Mouse (Mus musculus): ENCODE results near the gene Bcl11b. TPM values are rescaled to one million over a fixed set of nuclear protein-coding genes. Genes with fewer than 3 reads are reported as not detected.

Bcl11b gene
- polyA plus RNA-seq, 1 experiment from 2014 or later: 3.5 TPM

- peak overlapping the region; percentile 38; the same call in 1 of the 2 replicates for H3K4me2 ChIP-seq (replicated peaks; ENCODE audit: low read depth, low read length)
- H3K4me1 ChIP-seq (ENCODE audit: control insufficient read depth, insufficient read depth, low read length): peaks cover 67% of the 10 kb centered on the region
- H3K9ac ChIP-seq (ENCODE audit: low read depth, low read length): no peak overlapping the region
- H3K36me3 ChIP-seq (ENCODE audit: control insufficient read depth, insufficient read depth, low read length): no peaks in the 10 kb centered on the region
- H3K4me3 ChIP-seq (ENCODE audit: low read length): peak overlapping the region; percentile 22; the same call in 1 of the 2 replicates
- ATAC-seq (ENCODE audit: low FRiP score, low TSS enrichment): no peak
- H3K27me3 ChIP-seq (ENCODE audit: control insufficient read depth, insufficient read depth, low read length): no peaks in the 10 kb centered on the region
- WGBS: 24% methylated on average over 8 of the region's 8 CpGs
- no peaks in the 10 kb centered on the region for H3K9me3 ChIP-seq (ENCODE audit: control insufficient read depth, low read length)
- H3K27ac ChIP-seq (ENCODE audit: low read depth, low read length): no peak overlapping the region
Measured at GRCm38 (mm10) chr12:107977086-107977485, 26.3 kb downstream of the Bcl11b start.

- no peaks in the 10 kb centered on the region for H3K27me3 ChIP-seq (ENCODE audit: control insufficient read depth, insufficient read depth, low read length)
- H3K4me3 ChIP-seq (ENCODE audit: low read length): peak overlapping the region; percentile 22
- WGBS: 11% methylated on average over 22 of the region's 22 CpGs
- peak overlapping the region; percentile 43 for H3K4me2 ChIP-seq (replicated peaks; ENCODE audit: low read depth, low read length)
- ATAC-seq (ENCODE audit: low FRiP score, low TSS enrichment): no peak
- peaks cover 64% of the 10 kb centered on the region for H3K4me1 ChIP-seq (ENCODE audit: control insufficient read depth, insufficient read depth, low read length)
- no peak overlapping the region for H3K27ac ChIP-seq (ENCODE audit: low read depth, low read length)
- no peaks in the 10 kb centered on the region for H3K36me3 ChIP-seq (ENCODE audit: control insufficient read depth, insufficient read depth, low read length)
- H3K9ac ChIP-seq (ENCODE audit: low read depth, low read length): peak overlapping the region; percentile 14; the same call in 1 of the 2 replicates
- H3K9me3 ChIP-seq (ENCODE audit: control insufficient read depth, low read length): no peaks in the 10 kb centered on the region
Measured at GRCm38 (mm10) chr12:107976571-107977001, 26.8 kb downstream of the Bcl11b start.

GRCm38 (mm10) chr12:107975897-107976570 lies 27.4 kb downstream of the Bcl11b start:
- Histone ChIP-seq H3K27me3 (ENCODE audit: control insufficient read depth, insufficient read depth, low read length) (no peaks in the 10 kb centered on the region), H3K9me3 (ENCODE audit: control insufficient read depth, low read length) (no peaks in the 10 kb centered on the region), H3K9ac (ENCODE audit: low read depth, low read length) (peak overlapping the region; percentile 14; the same call in 1 of the 2 replicates), H3K4me1 (ENCODE audit: control insufficient read depth, insufficient read depth, low read length) (peaks cover 58% of the 10 kb centered on the region), H3K4me2 (replicated peaks; ENCODE audit: low read depth, low read length) (peak overlapping the region; percentile 43), H3K36me3 (ENCODE audit: control insufficient read depth, insufficient read depth, low read length) (no peaks in the 10 kb centered on the region), H3K27ac (ENCODE audit: low read depth, low read length) (no peak overlapping the region), H3K4me3 (ENCODE audit: low read length) (peak overlapping the region; percentile 22)
- 11% methylated on average over 14 of the region's 14 CpGs for WGBS
- no peak for ATAC-seq (ENCODE audit: low FRiP score, low TSS enrichment)

GRCm38 (mm10) chr12:107975479-107975896 lies 27.9 kb downstream of the Bcl11b start:
- no peak for ATAC-seq (ENCODE audit: low FRiP score, low TSS enrichment)
- no peak overlapping the region for H3K4me3 ChIP-seq (ENCODE audit: low read length)
- no peak overlapping the region for H3K9ac ChIP-seq (ENCODE audit: low read depth, low read length)
- no peak overlapping the region for H3K27ac ChIP-seq (ENCODE audit: low read depth, low read length)
- H3K4me1 ChIP-seq (ENCODE audit: control insufficient read depth, insufficient read depth, low read length): peaks cover 53% of the 10 kb centered on the region
- H3K9me3 ChIP-seq (ENCODE audit: control insufficient read depth, low read length): no peaks in the 10 kb centered on the region
- H3K4me2 ChIP-seq (replicated peaks; ENCODE audit: low read depth, low read length): no peak overlapping the region
- WGBS: 73% methylated on average over 10 of the region's 10 CpGs
- H3K36me3 ChIP-seq (ENCODE audit: control insufficient read depth, insufficient read depth, low read length): no peaks in the 10 kb centered on the region
- no peaks in the 10 kb centered on the region for H3K27me3 ChIP-seq (ENCODE audit: control insufficient read depth, insufficient read depth, low read length)

- ATAC-seq (ENCODE audit: low FRiP score, low TSS enrichment): no peak
- peaks cover 47% of the 10 kb centered on the region for H3K4me1 ChIP-seq (ENCODE audit: control insufficient read depth, insufficient read depth, low read length)
- no peak overlapping the region for H3K27ac ChIP-seq (ENCODE audit: low read depth, low read length)
- H3K9me3 ChIP-seq (ENCODE audit: control insufficient read depth, low read length): 0 out of 2 replicates have a peak, but pooled peaks cover 3% of the 10 kb centered on the region
- H3K27me3 ChIP-seq (ENCODE audit: control insufficient read depth, insufficient read depth, low read length): no peaks in the 10 kb centered on the region
- H3K9ac ChIP-seq (ENCODE audit: low read depth, low read length): no peak overlapping the region
- no peak overlapping the region for H3K4me2 ChIP-seq (replicated peaks; ENCODE audit: low read depth, low read length)
- 85% methylated on average over 11 of the region's 11 CpGs for WGBS
- H3K4me3 ChIP-seq (ENCODE audit: low read length): no peak overlapping the region
- H3K36me3 ChIP-seq (ENCODE audit: control insufficient read depth, insufficient read depth, low read length): no peaks in the 10 kb centered on the region
Measured at GRCm38 (mm10) chr12:107974504-107974903, 28.9 kb downstream of the Bcl11b start.

GRCm38 (mm10) chr12:107973556-107974140 lies 29.8 kb downstream of the Bcl11b start:
- ATAC-seq (ENCODE audit: low FRiP score, low TSS enrichment): no peak
- H3K27me3 ChIP-seq (ENCODE audit: control insufficient read depth, insufficient read depth, low read length): no peaks in the 10 kb centered on the region
- H3K4me2 ChIP-seq (replicated peaks; ENCODE audit: low read depth, low read length): no peak overlapping the region
- no peak overlapping the region for H3K4me3 ChIP-seq (ENCODE audit: low read length)
- 44% methylated on average over 11 of the region's 11 CpGs for WGBS
- 0 out of 2 replicates have a peak, but pooled peaks cover 3% of the 10 kb centered on the region for H3K9me3 ChIP-seq (ENCODE audit: control insufficient read depth, low read length)
- H3K9ac ChIP-seq (ENCODE audit: low read depth, low read length): no peak overlapping the region
- no peaks in the 10 kb centered on the region for H3K36me3 ChIP-seq (ENCODE audit: control insufficient read depth, insufficient read depth, low read length)
- H3K27ac ChIP-seq (ENCODE audit: low read depth, low read length): no peak overlapping the region
- H3K4me1 ChIP-seq (ENCODE audit: control insufficient read depth, insufficient read depth, low read length): peaks cover 42% of the 10 kb centered on the region

- ATAC-seq (ENCODE audit: low FRiP score, low TSS enrichment): no peak
- Histone ChIP-seq H3K4me2 (replicated peaks; ENCODE audit: low read depth, low read length) (no peak overlapping the region), H3K9ac (ENCODE audit: low read depth, low read length) (no peak overlapping the region), H3K4me3 (ENCODE audit: low read length) (no peak overlapping the region), H3K4me1 (ENCODE audit: control insufficient read depth, insufficient read depth, low read length) (peaks cover 18% of the 10 kb centered on the region; the same call in 1 of the 2 replicates), H3K27me3 (ENCODE audit: control insufficient read depth, insufficient read depth, low read length) (no peaks in the 10 kb centered on the region), H3K27ac (ENCODE audit: low read depth, low read length) (no peak overlapping the region), H3K36me3 (ENCODE audit: control insufficient read depth, insufficient read depth, low read length) (no peaks in the 10 kb centered on the region), H3K9me3 (ENCODE audit: control insufficient read depth, low read length) (0 out of 2 replicates have a peak, but pooled peaks cover 3% of the 10 kb centered on the region)
- WGBS: 66% methylated on average over 12 of the region's 12 CpGs
Measured at GRCm38 (mm10) chr12:107971081-107971780, 32.2 kb downstream of the Bcl11b start.

- no peak overlapping the region for H3K4me2 ChIP-seq (replicated peaks; ENCODE audit: low read depth, low read length)
- no peak for ATAC-seq (ENCODE audit: low FRiP score, low TSS enrichment)
- no peaks in the 10 kb centered on the region for H3K27me3 ChIP-seq (ENCODE audit: control insufficient read depth, insufficient read depth, low read length)
- WGBS: 54% methylated on average over 12 of the region's 12 CpGs
- H3K4me1 ChIP-seq (ENCODE audit: control insufficient read depth, insufficient read depth, low read length): peaks cover 15% of the 10 kb centered on the region; the same call in 1 of the 2 replicates
- no peak overlapping the region for H3K9ac ChIP-seq (ENCODE audit: low read depth, low read length)
- no peak overlapping the region for H3K27ac ChIP-seq (ENCODE audit: low read depth, low read length)
- H3K36me3 ChIP-seq (ENCODE audit: control insufficient read depth, insufficient read depth, low read length): no peaks in the 10 kb centered on the region
- 0 out of 2 replicates have a peak, but pooled peaks cover 3% of the 10 kb centered on the region for H3K9me3 ChIP-seq (ENCODE audit: control insufficient read depth, low read length)
- no peak overlapping the region for H3K4me3 ChIP-seq (ENCODE audit: low read length)
Measured at GRCm38 (mm10) chr12:107970637-107971036, 32.8 kb downstream of the Bcl11b start.

All from kidney, embryonic 14.5 days (tissue).